Mouse (Mus musculus) embryonic facial prominence, embryonic 14.5 days (tissue): ENCODE data around the gene Npm3. TPM values are rescaled to one million over a fixed set of nuclear protein-coding genes. Genes with fewer than 3 reads are reported as not detected.

Experiments
- ATAC-seq: fragments of 200-750 bp; cut with Nextera tagmentation; 2 replicates; pipeline ENCODE4 v1.8.0; 2017; ENCODE audit warnings: low read depth, moderate number of reproducible peaks, moderate TSS enrichment
- DNase-seq: peaks from one replicate; pipeline ENCODE4 v3.0.0-alpha.2; 2015; ENCODE audit warnings: low spot score
- H3K27ac ChIP-seq: fragments of 300-500 bp; sonication (generic); replicated peaks from 2 replicates; pipeline ENCODE4 v1.5.1; 2014; ENCODE audit warnings: low read depth, mild to moderate bottlenecking, low read length, moderate library complexity
- H3K27me3 ChIP-seq: fragments of 300-500 bp; sonication (generic); replicated peaks from 2 replicates; pipeline ENCODE4 v1.6.1; 2014; ENCODE audit warnings: low read length; ENCODE audit not compliant: control insufficient read depth, insufficient read depth
- H3K36me3 ChIP-seq: fragments of 300-500 bp; sonication (generic); 2 replicates; pipeline ENCODE4 v1.6.1; 2014; ENCODE audit warnings: low read length, mixed read lengths; ENCODE audit not compliant: control insufficient read depth, insufficient read depth
- H3K4me1 ChIP-seq: fragments of 300-500 bp; sonication (generic); 2 replicates; pipeline ENCODE4 v1.6.1; 2014; ENCODE audit warnings: antibody characterized with exemption, low read length; ENCODE audit not compliant: control insufficient read depth, insufficient read depth
- H3K4me2 ChIP-seq: fragments of 300-500 bp; sonication (generic); 2 replicates; pipeline ENCODE4 v1.6.1; 2014; ENCODE audit warnings: low read depth, mild to moderate bottlenecking, low read length, moderate library complexity, mixed read lengths
- H3K4me3 ChIP-seq: fragments of 300-500 bp; sonication (generic); 2 replicates; pipeline ENCODE4 v1.5.1; 2014; ENCODE audit warnings: low read depth, mild to moderate bottlenecking, low read length
- H3K9ac ChIP-seq: fragments of 300-500 bp; sonication (generic); 2 replicates; pipeline ENCODE4 v1.6.1; 2014; ENCODE audit warnings: low read depth, mild to moderate bottlenecking, low read length, moderate library complexity, mixed read lengths
- H3K9me3 ChIP-seq: fragments of 300-500 bp; sonication (generic); 2 replicates; pipeline ENCODE4 v1.6.1; 2016; ENCODE audit warnings: low read length; ENCODE audit not compliant: control insufficient read depth
- WGBS: fragments of 180-500 bp; shearing (Covaris S2); extraction: QIAGEN DNeasy Blood & Tissue Kit; methylation state at CpG from one replicate; pipeline ENCODE4 v1.1.7; 2014; 5-methylcytosine and 5-hydroxymethylcytosine counted together
- polyA plus RNA-seq: library from polyadenylated mRNA; unstranded; fragments of >200 nt; fragmentation: Nextera tagmentation; extraction: Ambion mirVana; gene quantifications from 2 replicates; pipeline ENCODE4 v1.2.1, GENCODE M21; 2014

Npm3 gene
- polyA plus RNA-seq, 1 experiment from 2014 or later, result 18.9 TPM

- Histone ChIP-seq H3K9me3 (no peaks in the 10 kb centered on the region), H3K27me3 (peaks cover 64% of the 10 kb centered on the region), H3K27ac (no peak overlapping the region), H3K4me3 (no peak overlapping the region), H3K9ac (no peak overlapping the region), H3K36me3 (no peaks in the 10 kb centered on the region), H3K4me1 (peaks cover 7% of the 10 kb centered on the region), H3K4me2 (no peak overlapping the region)
- 17% methylated on average over 10 of the region's 10 CpGs for WGBS
- no peak for DNase-seq
- ATAC-seq, result no peak
These were observed 15.8 kb downstream of the Npm3 start for GRCm38 (mm10) chr19:45733564-45733963.

- Histone ChIP-seq H3K27me3 (peaks cover 48% of the 10 kb centered on the region), H3K36me3 (no peaks in the 10 kb centered on the region), H3K9ac (no peak overlapping the region), H3K27ac (no peak overlapping the region), H3K4me2 (no peak overlapping the region), H3K4me1 (no peaks in the 10 kb centered on the region), H3K9me3 (no peaks in the 10 kb centered on the region), H3K4me3 (no peak overlapping the region)
- ATAC-seq (no peak), DNase-seq (no peak)
- WGBS, result 84% methylated on average over 7 of the region's 7 CpGs
These were observed 17.7 kb downstream of the Npm3 start for GRCm38 (mm10) chr19:45731658-45732057.

- ATAC-seq, result no peak
- H3K9me3 ChIP-seq, result no peaks in the 10 kb centered on the region
- 77% methylated on average over 8 of the region's 8 CpGs for WGBS
- H3K27me3 ChIP-seq, result peaks cover 32% of the 10 kb centered on the region
- no peaks in the 10 kb centered on the region for H3K36me3 ChIP-seq
- H3K4me1 ChIP-seq, result peaks cover 8% of the 10 kb centered on the region
- H3K4me3 ChIP-seq, result no peak overlapping the region
- no peak overlapping the region for H3K9ac ChIP-seq
- no peak overlapping the region for H3K4me2 ChIP-seq
- no peak for DNase-seq
- H3K27ac ChIP-seq, result no peak overlapping the region
These were observed 19.3 kb downstream of the Npm3 start for GRCm38 (mm10) chr19:45730042-45730441.

DNA sequence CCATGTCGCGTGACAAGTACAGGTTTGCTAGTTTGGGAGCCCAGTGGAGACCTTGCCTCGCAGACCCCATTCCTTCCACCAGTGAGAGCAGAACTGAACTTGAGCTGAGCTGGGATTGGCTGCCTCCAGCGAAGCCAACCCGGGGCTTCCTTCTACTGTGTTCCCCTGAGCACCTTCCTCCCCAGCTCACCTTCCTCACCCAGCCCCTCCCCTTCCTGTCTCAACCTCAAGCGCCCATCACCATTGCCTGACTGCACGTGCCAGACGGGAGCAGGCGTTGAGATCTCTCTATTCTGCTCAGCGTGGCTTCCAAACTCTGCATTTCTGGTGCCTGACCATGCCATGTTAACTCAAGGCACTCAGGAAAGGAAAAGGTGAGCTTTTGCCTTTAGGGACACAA is 22.2 kb downstream of the Npm3 start:
- no peak overlapping the region for H3K27ac ChIP-seq
- no peak overlapping the region for H3K4me3 ChIP-seq
- no peaks in the 10 kb centered on the region for H3K9me3 ChIP-seq
- H3K4me2 ChIP-seq, result no peak overlapping the region
- DNase-seq, result no peak
- no peak for ATAC-seq
- WGBS, result 72% methylated on average over 10 of the region's 10 CpGs
- no peaks in the 10 kb centered on the region for H3K36me3 ChIP-seq
- peaks cover 7% of the 10 kb centered on the region; the same call in 1 of the 2 replicates for H3K27me3 ChIP-seq
- H3K4me1 ChIP-seq, result peaks cover 9% of the 10 kb centered on the region
- H3K9ac ChIP-seq, result no peak overlapping the region

- Histone ChIP-seq H3K9me3 (no peaks in the 10 kb centered on the region), H3K36me3 (no peaks in the 10 kb centered on the region), H3K9ac (no peak overlapping the region), H3K4me2 (no peak overlapping the region), H3K4me1 (peaks cover 9% of the 10 kb centered on the region), H3K27ac (no peak overlapping the region), H3K4me3 (no peak overlapping the region), H3K27me3 (peaks cover 4% of the 10 kb centered on the region; the same call in 1 of the 2 replicates)
- 21% methylated on average over 10 of the region's 14 CpGs for WGBS
- ATAC-seq, result 0 out of 2 replicates have a peak, but pooled peaks have one; percentile 50
- no peak for DNase-seq
These were observed 23.6 kb downstream of the Npm3 start for GRCm38 (mm10) chr19:45725677-45726277.

DNA sequence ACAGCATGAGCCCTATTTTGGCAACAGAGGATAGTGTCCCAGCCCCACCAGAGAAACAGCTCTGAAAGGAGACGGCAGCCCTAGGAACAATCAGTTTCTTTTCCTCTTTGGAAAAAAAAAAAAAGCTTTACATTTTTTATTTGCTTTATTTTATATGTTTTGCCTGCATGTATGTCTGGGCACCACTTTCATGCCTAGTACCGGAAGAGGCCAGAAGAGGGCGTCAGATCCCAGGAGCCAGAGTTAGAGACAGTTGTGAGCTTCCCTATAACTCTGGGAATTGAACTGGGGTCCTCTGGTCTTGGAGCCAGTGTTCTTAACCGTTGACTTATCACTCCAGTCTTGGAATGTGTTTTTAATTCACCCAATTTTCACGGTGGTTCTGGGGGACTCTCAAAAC is 27.2 kb downstream of the Npm3 start:
- Histone ChIP-seq H3K9ac (no peak overlapping the region), H3K4me3 (no peak overlapping the region), H3K4me2 (no peak overlapping the region), H3K27ac (no peak overlapping the region), H3K36me3 (no peaks in the 10 kb centered on the region), H3K4me1 (peaks cover 15% of the 10 kb centered on the region), H3K9me3 (no peaks in the 10 kb centered on the region), H3K27me3 (peaks cover 2% of the 10 kb centered on the region; the same call in 1 of the 2 replicates)
- ATAC-seq (no peak), DNase-seq (no peak)
- 55% methylated on average over 5 of the region's 5 CpGs for WGBS

DNA sequence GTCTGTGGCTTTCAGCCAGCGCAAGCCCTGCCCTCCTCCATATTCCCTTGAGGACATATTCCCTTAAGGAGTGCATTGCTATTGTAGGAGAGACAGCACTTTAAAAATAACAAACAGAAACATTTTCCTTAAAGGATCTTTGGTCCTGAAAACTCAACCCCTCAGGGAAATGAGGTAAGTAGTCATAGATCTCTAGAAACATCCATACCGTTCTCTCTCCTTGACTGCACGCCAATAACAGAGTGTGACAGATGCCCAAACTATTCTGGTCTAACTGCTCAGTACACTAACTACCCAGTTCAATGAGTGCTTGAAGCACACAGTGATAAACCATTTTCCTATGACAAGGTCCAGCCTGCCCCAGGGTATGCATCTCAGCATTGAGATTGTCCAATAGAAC is 31.1 kb downstream of the Npm3 start:
- Histone ChIP-seq H3K27me3 (no peaks in the 10 kb centered on the region), H3K4me3 (no peak overlapping the region), H3K36me3 (no peaks in the 10 kb centered on the region), H3K9me3 (no peaks in the 10 kb centered on the region), H3K9ac (no peak overlapping the region), H3K27ac (no peak overlapping the region), H3K4me2 (peak overlapping the region; percentile 48), H3K4me1 (peaks cover 12% of the 10 kb centered on the region)
- WGBS, result 53% methylated on average over 3 of the region's 3 CpGs
- ATAC-seq (no peak), DNase-seq (no peak)

- H3K9me3 ChIP-seq, result no peaks in the 10 kb centered on the region
- H3K9ac ChIP-seq, result 0 out of 2 replicates have a peak overlapping the region, but pooled peaks have one; percentile 21
- H3K36me3 ChIP-seq, result no peaks in the 10 kb centered on the region
- WGBS, result 7% methylated on average over 16 of the region's 16 CpGs
- peak overlapping the region; percentile 48 for H3K4me2 ChIP-seq
- 0 out of 2 replicates have a peak overlapping the region, but pooled peaks have one; percentile 1 for H3K4me3 ChIP-seq
- H3K27me3 ChIP-seq, result no peaks in the 10 kb centered on the region
- peaks cover 12% of the 10 kb centered on the region for H3K4me1 ChIP-seq
- ATAC-seq (peak; percentile 89), DNase-seq (peak; percentile 74)
- no peak overlapping the region for H3K27ac ChIP-seq
These were observed 31.7 kb downstream of the Npm3 start for GRCm38 (mm10) chr19:45717493-45718220.
